Mouse (Mus musculus): Measurements from ENCODE around the gene Nrsn2. TPM values are rescaled to one million over a fixed set of nuclear protein-coding genes. Genes with fewer than 3 reads are reported as not detected.

The Nrsn2 gene
- total RNA-seq, 2 experiments from 2014 or later, result 0.23 TPM; not detected in 1

- DNase-seq (ENCODE audit: low spot score in 2 of 2), result peak; percentile 46 to 75
These were observed 32.9 kb downstream of the Nrsn2 start, which contains the start of gene Trib3 for GRCm38 (mm10) chr2:152343329-152344213. Gene Trib3, minus strand, starts transcription at chr2:152344032.

GRCm38 (mm10) chr2:152339631-152340179 lies 36.7 kb downstream of the Nrsn2 start:
- no peak for DNase-seq (ENCODE audit: low spot score in 2 of 2)

- DNase-seq (ENCODE audit: low spot score in 2 of 2), result no peak
These were observed 38.1 kb downstream of the Nrsn2 start for GRCm38 (mm10) chr2:152338319-152338718.

- no peak for DNase-seq (ENCODE audit: low spot score in 2 of 2)
These were observed 38.7 kb downstream of the Nrsn2 start for GRCm38 (mm10) chr2:152337591-152338212.

- no peak for DNase-seq (ENCODE audit: low spot score in 2 of 2)
These were observed 39.6 kb downstream of the Nrsn2 start for GRCm38 (mm10) chr2:152336856-152337255.

GRCm38 (mm10) chr2:152335289-152335820 lies 41.1 kb downstream of the Nrsn2 start:
- DNase-seq (ENCODE audit: low spot score in 2 of 2), result no peak

GRCm38 (mm10) chr2:152333345-152334006 lies 43.0 kb downstream of the Nrsn2 start:
- DNase-seq (ENCODE audit: low spot score in 2 of 2), result no peak

- DNase-seq (ENCODE audit: low spot score in 2 of 2), result peak; percentile 70 to 83
These were observed 44.2 kb downstream of the Nrsn2 start, which contains the start of gene Rbck1 for GRCm38 (mm10) chr2:152332101-152332825. Gene Rbck1, minus strand, starts transcription at chr2:152332653.

- DNase-seq (ENCODE audit: low spot score in 2 of 2), result no peak
These were observed 45.5 kb downstream of the Nrsn2 start for GRCm38 (mm10) chr2:152330858-152331423.

- DNase-seq (ENCODE audit: low spot score in 2 of 2), result no peak
These were observed 48.5 kb downstream of the Nrsn2 start for GRCm38 (mm10) chr2:152327980-152328379.

GRCm38 (mm10) chr2:152326654-152327053 lies 49.8 kb downstream of the Nrsn2 start:
- no peak for DNase-seq (ENCODE audit: low spot score in 2 of 2)

- no peak for DNase-seq (ENCODE audit: low spot score in 2 of 2)
These were observed 50.3 kb downstream of the Nrsn2 start for GRCm38 (mm10) chr2:152326157-152326556.

- no peak for DNase-seq (ENCODE audit: low spot score in 2 of 2)
These were observed 51.6 kb downstream of the Nrsn2 start for GRCm38 (mm10) chr2:152324842-152325241.

- no peak for DNase-seq (ENCODE audit: low spot score in 2 of 2)
These were observed 52.5 kb downstream of the Nrsn2 start for GRCm38 (mm10) chr2:152323971-152324370.

GRCm38 (mm10) chr2:152322198-152322597 lies 54.2 kb downstream of the Nrsn2 start:
- DNase-seq (ENCODE audit: low spot score in 2 of 2), result no peak

GRCm38 (mm10) chr2:152321558-152321957 lies 54.9 kb downstream of the Nrsn2 start:
- no peak for DNase-seq (ENCODE audit: low spot score in 2 of 2)

Measured in gastrocnemius, postnatal 4 days (tissue).